Mouse (Mus musculus) right cerebral cortex, postnatal 14 days (tissue): ENCODE measurements around the gene Tmem88b.
"Not testable (repeated sequence)": the region's sequence is repeated elsewhere in the genome, so short reads cannot be mapped to it uniquely, and the experiment has no call there.

ENCODE experiments used
- DNase-seq: peaks from one replicate; pipeline ENCODE4 v3.0.0; 2022

The Tmem88b gene

DNA sequence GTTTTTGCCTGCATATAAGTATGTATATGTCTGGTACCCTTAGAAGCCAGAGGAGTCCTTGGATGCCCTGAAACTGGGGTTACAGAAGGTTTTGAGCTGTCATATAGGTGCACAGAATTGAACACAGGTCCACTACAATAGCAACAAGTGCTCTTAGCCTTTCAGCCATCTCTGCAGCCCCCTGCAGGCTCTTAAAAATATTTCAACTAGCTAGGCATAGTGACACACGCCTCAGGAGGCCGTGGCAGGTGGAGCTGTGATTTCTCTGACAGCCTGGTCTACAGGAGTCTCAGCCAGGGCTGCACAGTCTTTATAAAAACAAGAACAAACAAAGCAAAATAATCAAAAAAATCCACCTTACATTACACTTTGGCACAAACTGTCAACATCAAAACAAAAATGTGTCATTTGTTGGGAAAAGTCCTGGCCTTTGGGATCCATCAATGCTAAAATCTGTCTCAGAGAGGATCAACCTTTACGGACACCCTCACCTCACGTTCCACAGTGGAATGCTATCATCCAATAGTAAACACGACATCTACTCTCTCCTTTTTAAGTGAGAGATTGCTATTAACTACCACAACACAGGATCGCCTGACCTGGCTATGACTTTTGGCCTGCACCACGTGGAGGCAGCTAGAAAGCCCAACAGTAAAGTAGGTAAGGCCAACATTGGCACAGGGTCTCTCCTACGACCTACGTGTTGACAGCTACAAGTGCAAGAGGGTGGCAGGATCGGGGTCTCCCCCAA is 25.6 kb downstream of the Tmem88b start:
- no peak for DNase-seq

DNA sequence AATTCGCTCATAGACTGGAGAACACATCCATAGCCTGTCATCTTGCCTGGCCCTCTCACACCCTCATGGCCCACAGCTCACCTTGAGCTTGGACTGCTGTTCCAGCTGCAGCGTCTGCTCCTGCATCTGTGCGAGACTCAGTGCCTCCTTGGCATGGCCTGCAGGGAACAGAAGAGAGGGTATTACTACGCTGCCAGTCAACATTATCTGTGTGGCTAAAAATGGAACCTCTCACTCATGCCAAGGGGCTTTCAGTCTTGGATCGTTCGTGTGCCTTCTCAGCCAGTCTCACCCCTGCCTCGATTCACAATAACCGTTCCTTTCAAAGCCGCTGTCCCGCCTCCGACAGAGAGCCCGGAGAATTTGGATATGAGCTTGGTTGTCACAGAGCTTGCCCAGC is 28.7 kb downstream of the Tmem88b start:
- DNase-seq: no peak

DNA sequence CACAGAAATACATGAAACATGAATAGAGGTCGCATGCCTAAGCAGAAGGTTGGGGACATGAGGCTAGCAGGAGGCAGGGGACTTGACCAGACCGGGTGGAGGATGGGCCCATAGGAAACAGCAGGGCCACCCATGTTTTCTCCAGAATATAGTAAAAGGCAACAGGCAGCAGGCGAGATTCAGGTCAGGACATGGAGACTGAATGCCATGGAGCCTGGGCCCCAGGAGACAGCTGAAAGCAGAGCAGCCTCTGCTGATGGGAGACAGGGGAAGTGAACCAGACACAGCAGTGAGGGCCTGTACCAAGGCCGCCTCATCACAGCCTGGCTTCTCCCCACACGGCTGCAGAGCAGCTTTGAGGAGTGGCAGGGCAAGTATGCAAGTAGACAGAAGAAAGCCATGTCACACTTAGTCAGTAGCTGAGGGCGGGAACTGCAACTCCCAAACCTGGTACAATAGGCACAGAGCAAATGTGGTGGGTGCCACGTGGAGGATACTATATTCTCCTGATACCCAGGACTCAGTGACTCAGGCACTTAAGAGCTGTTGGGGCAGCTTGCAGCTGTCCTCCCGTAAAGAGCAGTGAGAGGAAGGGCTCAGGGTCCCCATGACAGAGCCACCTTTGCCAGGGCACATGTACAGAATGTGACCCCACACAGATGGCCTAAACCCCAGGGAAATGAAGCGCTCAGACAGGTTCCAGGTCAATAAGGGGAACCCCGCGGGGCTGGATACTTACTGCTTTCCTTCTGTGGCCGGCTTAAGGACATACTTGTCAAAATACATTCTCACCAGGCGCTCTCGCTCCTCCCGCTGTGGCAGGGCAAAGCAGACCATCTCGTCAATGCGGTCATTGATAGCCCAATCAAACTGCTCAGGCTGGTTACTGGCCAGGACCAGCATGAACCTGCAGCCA is 38.8 kb downstream of the Tmem88b start:
- peak; percentile 7 for DNase-seq

DNA sequence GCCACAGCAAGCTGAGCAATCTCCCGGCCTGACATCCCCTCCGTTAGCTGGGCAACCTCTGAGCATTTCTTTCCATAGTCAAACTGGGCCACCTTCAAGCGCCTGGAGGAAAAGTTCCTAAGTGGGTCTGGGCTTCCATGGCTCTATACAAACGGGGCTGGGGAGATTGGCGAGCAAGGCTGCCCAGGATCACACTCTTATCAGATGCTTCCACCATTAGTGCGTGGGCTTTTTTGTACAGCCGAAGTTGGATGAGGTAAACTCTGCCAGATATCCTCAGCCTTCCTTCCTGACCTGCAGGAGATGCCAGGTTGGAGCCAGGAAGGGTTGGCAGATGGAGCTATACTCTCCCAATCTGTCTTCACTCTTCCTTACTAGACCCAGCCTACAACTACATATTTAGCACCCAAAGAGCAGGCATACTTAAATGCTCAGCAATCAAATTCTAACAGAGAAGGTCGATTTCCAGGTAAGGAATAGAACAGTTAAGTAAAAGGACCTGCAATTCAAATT is 39.6 kb downstream of the Tmem88b start:
- DNase-seq: no peak

DNA sequence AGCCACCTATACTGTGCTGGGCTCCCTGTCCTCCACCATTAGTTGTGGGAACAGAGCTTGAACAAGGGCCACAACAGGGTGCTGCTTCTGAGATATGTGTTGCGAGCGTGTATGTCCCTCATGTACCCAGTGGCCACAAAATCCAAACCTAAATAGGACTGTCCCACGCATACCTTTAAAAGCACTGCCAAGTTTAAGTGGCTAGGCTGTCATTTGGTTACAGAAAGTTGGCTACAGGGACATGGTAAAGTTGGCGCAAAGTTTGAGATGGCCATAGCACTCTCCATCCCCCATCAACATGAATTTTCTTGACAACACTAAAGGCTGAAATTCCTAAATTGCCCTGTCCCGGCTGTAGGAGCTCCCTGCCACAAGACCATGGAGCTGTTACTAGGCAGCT is 40.5 kb downstream of the Tmem88b start:
- no peak for DNase-seq

DNA sequence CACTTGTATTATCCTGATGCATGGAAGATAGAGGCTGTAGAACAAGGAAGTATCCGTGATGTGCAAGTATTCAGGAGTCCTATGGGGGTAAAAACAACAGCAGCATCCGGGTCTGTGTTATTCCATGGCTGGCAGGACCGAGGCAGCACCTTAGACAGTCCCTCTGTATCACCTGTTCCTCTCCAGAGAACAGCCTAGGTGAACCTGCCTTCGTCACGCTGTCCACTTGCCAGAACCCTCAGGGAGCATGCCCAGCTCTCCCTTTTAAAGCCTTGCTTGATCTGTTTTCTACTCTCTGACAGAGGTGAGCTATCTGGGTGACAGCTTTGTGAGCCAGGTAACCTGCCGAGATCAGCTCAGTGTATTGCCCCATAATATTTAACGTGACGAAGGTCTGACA is 41.2 kb downstream of the Tmem88b start:
- no peak for DNase-seq

DNA sequence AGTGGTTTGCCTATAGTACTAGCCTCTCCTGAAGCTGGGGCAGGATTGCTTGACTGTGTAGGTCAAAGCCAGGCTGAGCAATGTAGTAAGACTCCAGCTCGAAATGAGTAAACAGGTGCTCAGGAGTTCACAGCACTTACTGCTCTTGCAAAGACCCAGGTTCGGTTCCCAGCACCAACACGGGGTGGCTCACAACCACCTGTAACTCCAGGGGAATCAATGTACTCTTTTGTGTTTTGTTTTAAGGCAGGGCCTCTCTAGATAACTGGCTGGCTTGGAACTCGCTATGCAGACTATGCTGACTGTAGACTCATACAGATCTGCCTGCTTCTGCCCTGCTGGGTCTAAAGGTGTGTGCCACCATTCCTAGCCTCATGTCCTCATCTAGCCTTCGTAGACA is 43.0 kb downstream of the Tmem88b start:
- no peak for DNase-seq

DNA sequence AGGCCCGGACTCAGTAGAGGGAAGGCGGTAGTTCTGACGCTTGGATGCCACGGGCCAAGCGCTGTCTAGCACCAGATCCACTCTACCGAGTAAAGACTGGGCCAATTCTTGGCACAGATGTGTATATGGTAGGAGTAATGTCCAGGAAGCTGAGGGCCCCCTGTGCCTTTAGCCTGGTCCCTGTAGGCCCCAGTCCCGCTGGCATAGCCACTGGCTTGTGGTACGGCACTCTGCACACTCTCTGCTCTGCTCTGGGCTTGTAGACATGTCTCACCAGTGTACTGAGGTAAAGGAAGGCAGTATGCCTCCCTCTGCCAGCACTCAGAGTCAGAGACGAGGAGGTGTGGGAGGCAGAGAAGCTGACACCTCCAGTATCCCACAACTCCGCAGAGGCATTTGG is 45.0 kb downstream of the Tmem88b start:
- not testable (repeated sequence) for DNase-seq

DNA sequence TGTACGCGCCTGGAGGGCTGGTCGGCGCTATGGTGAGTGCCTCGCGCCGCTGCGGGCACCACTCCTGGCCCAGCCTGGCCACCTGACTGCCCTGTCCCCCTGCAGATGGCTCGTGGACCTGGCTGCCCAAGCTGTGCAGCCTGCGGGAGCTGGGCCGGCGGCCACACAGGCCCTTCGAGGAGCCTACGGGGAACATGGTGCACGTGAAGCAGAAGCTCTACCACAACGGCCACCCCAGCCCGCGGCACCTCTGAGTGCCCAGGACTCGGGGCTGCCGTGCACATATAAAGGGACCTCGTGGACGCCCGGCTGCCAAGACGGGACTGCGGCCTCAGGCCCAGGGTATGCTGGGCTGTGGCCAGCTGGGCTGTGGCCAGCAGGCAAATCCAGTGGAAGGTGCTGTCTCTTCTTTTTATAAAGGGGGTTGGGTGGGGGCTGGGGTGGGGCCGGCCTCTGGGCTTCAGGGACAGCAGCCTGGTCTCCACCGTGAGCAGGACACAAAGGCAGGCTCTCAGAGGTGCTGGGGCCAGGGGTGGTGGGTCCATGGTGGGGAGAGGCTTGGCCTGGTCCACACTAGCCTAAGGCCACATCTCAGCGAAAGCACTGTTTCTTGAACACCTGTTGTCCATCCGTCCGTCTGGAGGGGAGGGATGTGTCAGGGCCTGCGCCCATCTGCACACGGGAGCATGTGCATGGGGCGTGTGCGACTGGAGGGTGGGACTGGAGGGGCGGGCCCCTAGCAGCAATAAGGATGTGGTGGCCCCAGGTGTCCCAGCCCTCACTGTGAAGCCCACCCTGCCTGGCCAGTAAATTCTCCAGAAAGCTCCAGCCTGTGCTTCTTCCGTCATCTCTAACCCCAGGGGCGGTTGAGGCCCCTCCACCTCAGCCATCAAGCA is 45.7 kb downstream of the Tmem88b start:
- peak; percentile 14 for DNase-seq

DNA sequence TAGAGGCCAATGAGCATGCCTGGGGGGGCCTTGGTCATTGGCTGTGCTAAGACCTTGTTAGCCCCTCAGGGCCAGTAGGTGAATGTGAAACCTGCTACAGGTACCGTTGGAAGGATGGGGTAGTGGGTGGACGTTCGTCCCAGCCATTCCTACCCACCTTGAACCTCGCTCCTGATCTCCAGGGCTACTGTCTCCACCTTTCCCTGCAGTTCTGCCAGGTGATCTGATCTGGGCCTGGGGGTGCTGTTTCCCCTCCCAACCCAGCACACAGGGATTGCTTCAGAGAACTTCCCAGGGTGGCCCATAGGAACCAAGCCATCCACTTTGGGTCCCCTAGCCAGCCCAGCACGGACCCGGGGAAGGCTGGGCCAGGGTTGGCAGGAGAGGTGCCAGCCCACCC is 46.5 kb downstream of the Tmem88b start:
- DNase-seq: no peak

DNA sequence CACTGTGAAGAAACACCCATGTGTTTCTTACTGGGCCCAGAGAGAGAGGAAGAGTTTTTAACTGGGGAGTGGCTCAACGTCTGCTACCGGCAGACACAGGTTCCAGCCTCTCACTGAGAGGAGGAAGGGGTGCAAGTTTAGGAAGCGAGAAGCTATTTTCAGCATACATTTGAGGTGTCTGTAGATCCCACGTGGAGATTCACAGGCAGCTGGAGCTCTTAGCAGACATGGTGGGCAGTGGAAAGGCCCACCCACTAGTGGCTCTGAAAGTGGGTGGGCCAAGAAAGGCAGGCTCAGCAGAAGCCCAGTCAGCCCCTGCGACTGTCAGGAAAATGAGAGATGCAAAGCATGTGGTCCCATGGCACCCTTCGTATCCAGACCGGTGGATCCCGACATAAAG is 47.4 kb downstream of the Tmem88b start:
- peak; percentile 21 for DNase-seq

DNA sequence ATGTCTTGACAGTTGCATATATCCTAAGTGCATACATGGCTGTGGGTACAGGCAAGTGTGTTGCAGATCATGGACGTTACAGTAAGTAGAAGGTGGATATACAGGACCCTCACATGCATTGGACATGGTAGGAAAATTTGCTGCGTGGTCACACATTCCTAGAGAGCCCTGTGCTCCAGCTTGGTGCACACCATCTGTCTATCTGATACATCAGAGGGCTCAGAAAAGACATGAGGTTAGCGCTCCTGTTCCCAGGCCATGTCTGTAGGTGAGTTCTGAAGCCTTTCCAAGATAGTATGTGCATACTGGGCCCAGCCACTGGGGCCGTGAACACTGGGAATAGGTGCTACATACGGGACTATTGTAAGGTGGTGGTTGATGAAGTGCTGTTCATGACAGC is 49.3 kb downstream of the Tmem88b start:
- DNase-seq: no peak

DNA sequence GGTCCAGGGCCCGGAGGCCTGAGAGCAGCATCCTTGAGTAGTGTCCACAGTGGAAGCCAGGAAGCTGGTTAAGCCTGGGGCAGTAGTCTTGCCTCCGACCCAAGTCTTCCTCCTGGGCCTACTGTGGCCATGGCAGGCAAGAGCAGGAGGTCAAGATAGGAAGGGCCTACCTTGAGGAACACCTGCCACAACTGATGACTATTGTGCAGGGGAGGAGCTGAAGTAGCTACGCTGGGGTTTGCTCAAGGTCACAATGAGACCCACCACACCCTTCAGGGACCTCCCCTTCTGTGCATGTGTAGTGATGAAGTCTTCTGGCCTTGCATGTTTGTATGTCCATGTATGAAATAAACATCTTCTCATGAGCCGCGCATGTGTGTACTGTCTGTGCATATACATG is 49.9 kb downstream of the Tmem88b start:
- peak; percentile 13 for DNase-seq

DNA sequence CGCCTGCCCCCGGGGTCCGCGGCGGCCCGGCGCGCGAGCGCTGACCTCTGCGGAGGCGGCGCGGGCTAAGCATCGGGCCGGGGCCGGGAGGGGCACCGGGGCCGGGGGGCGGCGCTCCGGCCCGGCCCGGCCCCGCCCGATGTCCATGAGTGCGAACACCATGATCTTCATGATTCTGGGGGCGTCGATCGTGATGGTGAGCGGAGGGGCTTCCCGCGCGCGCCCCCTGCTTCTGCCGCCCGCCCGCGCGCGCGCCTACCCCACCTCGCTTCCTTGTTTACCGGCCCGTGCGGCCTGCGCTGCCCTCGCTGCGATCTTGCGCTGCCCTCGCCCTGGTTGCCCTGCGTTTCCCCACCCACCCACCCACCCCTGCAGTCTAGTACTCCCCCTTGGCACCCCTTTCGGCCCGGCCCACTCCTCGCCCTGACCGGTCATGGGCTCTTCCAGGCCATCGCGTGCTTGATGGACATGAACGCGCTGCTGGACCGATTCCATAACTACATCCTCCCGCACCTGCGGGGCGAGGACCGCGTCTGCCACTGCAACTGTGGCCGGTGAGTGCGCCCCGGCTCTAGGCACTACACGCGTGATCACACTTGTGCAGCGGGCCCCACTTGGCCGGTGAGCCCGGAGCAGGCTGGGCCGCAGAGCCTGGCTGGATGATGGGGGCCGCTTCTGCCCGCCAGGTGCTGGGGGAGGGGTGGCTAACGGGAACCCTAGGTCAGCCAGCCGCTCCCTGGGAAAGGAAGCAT is 50.5 kb downstream of the Tmem88b start:
- DNase-seq: peak; percentile 43

DNA sequence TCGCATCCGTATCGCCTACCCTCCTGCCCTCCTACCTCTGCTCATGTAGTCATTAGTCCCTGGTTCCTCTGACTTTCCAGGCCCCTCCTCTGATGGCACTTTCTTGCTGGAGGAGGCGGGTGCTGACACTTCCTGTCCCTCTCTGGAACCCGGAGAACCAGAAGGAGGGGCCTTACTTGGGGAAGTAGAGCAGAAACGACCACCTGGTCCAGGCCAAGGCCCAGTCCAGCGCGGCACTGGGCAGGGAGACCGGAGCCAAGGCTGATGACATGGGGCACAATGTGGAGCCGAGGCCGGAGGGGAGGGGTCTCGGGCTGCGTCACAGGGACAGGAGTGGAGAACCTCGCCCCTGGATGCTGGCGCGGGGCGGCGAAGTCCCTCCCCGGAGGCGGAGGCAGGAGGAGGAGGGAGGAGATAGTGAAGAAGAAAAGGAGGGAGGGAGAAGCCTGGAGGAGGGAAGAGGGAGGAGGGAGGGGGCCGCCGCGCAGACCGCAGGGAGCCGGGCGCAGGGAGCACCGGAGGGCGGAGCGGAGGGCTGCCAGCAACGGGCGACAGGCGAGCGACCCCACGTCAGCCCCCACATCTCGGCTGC is 51.2 kb downstream of the Tmem88b start, which contains the start of gene Tmem240:
Gene Tmem240 (plus strand): TSS at position 451 of the 592 bp plus-strand sequence.
- peak; percentile 87 for DNase-seq

DNA sequence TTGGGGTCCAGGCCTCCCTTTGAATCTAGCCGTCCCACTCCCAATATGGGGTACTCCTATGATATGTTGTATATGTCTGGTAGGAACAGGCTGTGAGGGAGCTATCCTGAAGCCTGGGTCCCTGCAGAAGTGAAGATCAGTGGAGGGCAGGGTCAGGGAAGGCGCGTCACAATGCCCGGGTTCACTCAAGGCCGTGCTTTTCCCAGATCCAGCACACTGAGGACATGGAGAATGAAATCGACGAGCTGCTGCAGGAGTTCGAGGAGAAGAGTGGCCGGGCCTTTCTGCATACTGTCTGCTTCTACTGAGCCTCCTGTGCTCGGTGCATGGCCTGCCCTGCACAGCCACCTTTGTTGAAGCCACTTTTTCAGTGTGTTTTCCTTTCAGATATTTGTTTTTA is 52.4 kb downstream of the Tmem88b start:
- no peak for DNase-seq
